Mouse (Mus musculus) bone marrow macrophage, adult 2 months (primary cell): ENCODE data around the gene Tnrc6a.

Experiments
- CTCF ChIP-seq: IDR thresholded peaks from 2 replicates; pipeline ENCODE4 v1.5.1; 2012; ENCODE audit warnings: low read depth, mild to moderate bottlenecking, low read length, moderate library complexity
- POLR2A ChIP-seq: IDR thresholded peaks from 2 replicates; pipeline ENCODE4 v1.6.1; 2012; ENCODE audit warnings: mild to moderate bottlenecking, low read depth, low read length, borderline replicate concordance

- TF ChIP-seq POLR2A = no peak
- no peak for TF ChIP-seq CTCF
These were observed 94.9 kb downstream of the Tnrc6a start for GRCm38 (mm10) chr7:123218620-123219019.
